Mouse (Mus musculus) neutrophil, adult 83 days (primary cell): ENCODE measurements around the gene Cfap45. TPM values are rescaled to one million over a fixed set of nuclear protein-coding genes. Genes with fewer than 3 reads are reported as not detected.

Source experiments
- total RNA-seq, 2 experiments: library from RNA; stranded (reverse); gene quantifications; one replicate each; pipeline ENCODE4 v1.2.4; 2023

The Cfap45 gene
- under 1 TPM in 1 of 2 experiments, not detected in 1; 0.64 TPM for total RNA-seq

DNA sequence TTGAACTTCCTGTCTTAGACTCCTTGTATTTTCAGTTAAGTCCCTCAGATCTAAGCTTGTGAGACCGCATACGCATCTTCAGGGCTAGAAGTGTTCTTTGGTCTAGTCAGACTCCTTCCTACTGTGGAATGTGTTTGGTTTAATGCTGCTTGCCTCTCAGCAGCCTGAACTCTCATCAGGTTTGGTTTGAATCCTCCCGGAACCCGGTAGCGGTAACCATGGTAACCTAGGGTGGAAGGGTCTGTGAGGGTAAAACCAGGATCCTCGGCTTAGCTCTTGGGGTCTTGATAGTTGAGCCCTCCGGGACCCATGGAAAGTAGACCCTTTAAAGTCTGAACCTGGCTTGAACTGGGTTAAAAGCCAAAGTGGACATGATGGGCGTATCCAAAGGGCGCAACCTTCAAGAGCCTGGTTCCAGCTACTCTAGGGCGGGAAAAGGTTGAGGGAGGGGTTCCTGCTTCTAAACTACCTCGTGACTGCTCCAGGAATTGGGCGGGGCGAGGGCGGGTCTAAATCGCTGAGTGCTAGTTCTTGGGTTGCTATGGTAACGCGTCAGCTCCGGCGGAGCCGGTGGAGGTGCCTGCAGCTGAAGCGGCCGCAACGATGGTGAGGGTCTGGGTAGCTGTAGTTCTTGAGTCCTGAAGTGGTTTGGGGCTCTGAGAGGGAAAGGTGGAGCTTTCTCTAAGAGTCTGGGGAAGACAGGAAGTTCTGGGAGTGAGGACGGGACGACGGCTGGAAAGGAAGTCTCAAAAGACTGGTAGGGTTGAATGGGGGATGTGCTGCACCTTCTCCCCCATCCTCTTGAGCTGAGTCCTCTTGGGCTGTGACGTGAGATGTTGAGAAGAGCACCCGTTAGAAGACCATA is at the start of gene Cfap45:
Gene Cfap45, plus strand, starts transcription at position 226 of the 865 bp plus-strand sequence.

GRCm38 (mm10) chr1:172475054-172475741 is 45.4 kb upstream of the Cfap45 start, which contains the start of gene Slamf9:
TSS of gene Slamf9 (plus strand) at chr1:172475358.

DNA sequence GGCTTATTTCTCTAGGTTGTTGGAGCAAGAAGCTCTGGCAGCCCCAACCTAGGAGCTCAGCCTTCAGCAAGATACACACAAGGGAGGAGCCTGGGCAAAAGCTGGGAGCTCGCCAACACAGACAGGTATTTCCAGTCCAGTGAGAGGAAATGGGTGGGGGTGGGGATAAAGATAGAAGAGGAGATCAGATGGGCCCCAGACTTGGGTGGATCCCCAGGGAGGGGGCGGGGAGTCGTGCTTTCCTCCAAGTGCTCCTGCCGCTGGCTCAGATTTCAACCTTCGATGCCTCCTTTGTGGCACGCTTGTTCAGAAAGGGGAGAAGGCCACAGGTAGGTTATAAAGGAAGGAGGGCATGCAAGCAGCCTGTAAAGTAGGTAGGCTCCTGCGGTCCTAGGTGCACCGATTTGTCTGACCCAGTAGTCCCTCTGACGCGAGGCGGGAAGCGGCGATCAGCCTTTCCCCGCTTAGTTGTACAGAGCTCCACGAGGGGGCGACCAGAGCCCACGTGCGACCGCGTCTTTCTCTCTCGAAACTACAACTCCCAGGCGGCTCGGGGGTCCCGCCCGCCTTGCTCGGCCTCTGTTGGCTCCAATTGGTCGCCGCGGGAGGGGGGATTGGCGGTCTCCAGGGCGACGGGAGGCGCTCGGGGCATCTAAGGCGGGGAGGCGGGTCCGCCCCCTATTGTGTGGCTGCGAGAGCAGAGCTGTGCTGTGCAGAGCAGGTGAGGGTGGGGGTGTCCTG is 38.9 kb upstream of the Cfap45 start, which contains the start of gene Igsf9:
Gene Igsf9, plus strand, starts transcription at position 249 of the 741 bp plus-strand sequence.

DNA sequence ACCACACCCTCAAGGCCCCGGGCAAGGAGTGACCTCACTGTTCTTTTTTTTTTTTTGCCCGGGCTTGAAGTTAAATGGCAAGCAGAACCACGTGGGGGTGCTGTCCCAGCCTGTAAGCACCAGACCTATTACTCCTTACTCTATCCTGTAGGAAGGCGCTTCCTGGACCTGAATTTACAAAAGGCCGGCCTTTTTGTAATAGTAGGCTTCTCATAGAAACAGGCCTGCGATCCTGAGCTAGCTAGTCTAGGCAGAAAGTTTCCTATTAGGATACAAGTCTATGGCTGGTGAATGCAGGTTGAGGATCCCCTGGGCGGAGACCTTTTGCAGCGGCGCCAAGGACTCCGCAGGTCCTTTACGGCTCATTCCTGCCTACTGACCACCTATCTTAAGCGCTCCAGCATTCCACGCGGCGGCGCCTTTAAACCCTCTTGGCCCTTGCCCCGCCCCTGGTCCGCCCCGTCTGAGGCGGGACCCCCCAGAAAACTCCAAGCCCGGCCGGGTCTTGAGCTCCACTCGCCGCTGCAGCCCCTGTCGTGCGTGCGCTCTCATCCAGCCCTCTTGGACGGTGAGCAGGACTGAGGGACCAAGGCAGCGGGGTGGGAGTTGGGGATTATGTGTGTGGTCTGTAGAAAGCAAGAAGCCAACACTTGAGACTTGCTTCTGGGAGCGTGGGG is 20.7 kb upstream of the Cfap45 start, which contains the start of gene Tagln2:
Gene Tagln2, plus strand, starts transcription at position 283 of the 677 bp plus-strand sequence.

GRCm38 (mm10) chr1:172555638-172556037 is 35.0 kb downstream of the Cfap45 start, which contains the start of gene Vsig8:
TSS of gene Vsig8 (plus strand) at chr1:172555938.

DNA sequence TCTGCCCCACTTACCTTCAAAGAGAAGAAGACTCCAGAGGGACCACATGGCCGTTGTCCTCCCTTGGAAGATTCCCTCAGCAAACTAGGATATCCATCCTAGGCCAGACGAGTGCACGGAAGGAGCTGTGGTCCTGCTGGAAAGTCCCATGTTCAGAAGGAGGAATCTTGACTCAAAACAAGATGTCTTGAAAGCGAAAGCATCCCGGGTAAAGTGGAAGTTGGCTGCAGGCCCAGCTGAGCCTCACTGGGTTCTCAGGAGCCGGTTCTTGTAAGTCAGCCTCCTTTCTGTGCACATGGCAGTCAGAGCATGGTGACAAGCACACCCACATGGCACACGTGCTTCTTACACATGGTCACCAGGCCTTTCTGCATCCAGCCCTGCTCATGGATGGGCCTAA is 69.8 kb downstream of the Cfap45 start, which contains the start of gene Slamf8:
Gene Slamf8, minus strand, starts transcription at position 184 of the 400 bp plus-strand sequence.

Other genes with a start within 250 kb of the Cfap45 start
- gene Atp1a2, start 222.7 kb upstream of the Cfap45 start, total RNA-seq, result not detected
- gene Kcnj9, start 191.5 kb upstream of the Cfap45 start, total RNA-seq, result not detected
- 1 to 10 TPM; 1.6 to 3.3 TPM for gene Kcnj10, start 179.6 kb upstream of the Cfap45 start, total RNA-seq
- gene Pigm, start 144.3 kb upstream of the Cfap45 start, total RNA-seq, result 10 to 100 TPM; 15.4 to 15.9 TPM
- gene Slamf9, start 45.4 kb upstream of the Cfap45 start, total RNA-seq, result under 1 TPM; 0.61 to 0.84 TPM
- gene Igsf9, start 39.0 kb upstream of the Cfap45 start, total RNA-seq, result under 1 TPM; 0.33 to 0.70 TPM
- gene Tagln2, start 20.8 kb upstream of the Cfap45 start, total RNA-seq, result 100 to 1,000 TPM; 208 to 209 TPM
- not detected for gene Vsig8, start 35.1 kb downstream of the Cfap45 start, total RNA-seq
- gene Slamf8, start 69.8 kb downstream of the Cfap45 start, total RNA-seq, result 1 to 10 TPM; 5.1 to 5.3 TPM
- not detected for gene Fcrl6, start 81.8 kb downstream of the Cfap45 start, total RNA-seq
- gene Dusp23, start 112.2 kb downstream of the Cfap45 start, total RNA-seq, result 1 to 10 TPM; 1.7 to 1.8 TPM
- gene Crp, start 177.3 kb downstream of the Cfap45 start, total RNA-seq, result not detected